ENCODE assay signal across 8 mouse cellular contexts in genomic region chr19:16437170-16437483, GRCm38 (mm10). TPM values are rescaled to one million over a fixed set of nuclear protein-coding genes. Genes with fewer than 3 reads are reported as not detected.
A peak's percentile ranks its signal among the peaks of the same experiment; 100 is the strongest.
DNase-seq lines count a peak whose midpoint lies in the region; ATAC-seq and TF ChIP-seq lines count a peak whose summit lies in the region.

No protein-coding gene starts in this region.

- 12% methylated on average over 4 of the region's 4 CpGs for WGBS in forebrain, embryonic 11.5 days
- 32% methylated on average over 4 of the region's 4 CpGs for WGBS in forebrain, postnatal 0 days
- WGBS in midbrain, embryonic 10.5 days = 17% methylated on average over 4 of the region's 4 CpGs
- 19% methylated on average over 4 of the region's 4 CpGs for WGBS in midbrain, embryonic 16.5 days
- WGBS in limb, embryonic 14.5 days = 44% methylated on average over 4 of the region's 4 CpGs
- WGBS in stomach, embryonic 16.5 days = 61% methylated on average over 4 of the region's 4 CpGs

- TF ChIP-seq CTCF in forebrain, postnatal 0 days (IDR thresholded peaks at IDR 0.05; ENCODE audit: low read depth) = no peak

- H3K9ac ChIP-seq in forebrain, embryonic 11.5 days (ENCODE audit: low read length) = no peak overlapping the region
- H3K9ac ChIP-seq in forebrain, postnatal 0 days = no peak overlapping the region
- no peak overlapping the region for H3K9ac ChIP-seq in midbrain, embryonic 16.5 days (ENCODE audit: low read depth, low read length)
- no peak overlapping the region for H3K9ac ChIP-seq in limb, embryonic 14.5 days (ENCODE audit: low read depth, low read length, severe bottlenecking)
- H3K9ac ChIP-seq in stomach, embryonic 16.5 days (ENCODE audit: low read length) = peak overlapping the region; percentile 68

- no peak for TF ChIP-seq POLR2A in limb, embryonic 14.5 days (IDR thresholded peaks at IDR 0.05; ENCODE audit: borderline replicate concordance, extremely low read depth, insufficient read depth, insufficient read length)

- H3K27me3 ChIP-seq in forebrain, embryonic 11.5 days (ENCODE audit: control insufficient read depth, insufficient read depth, low read length) = peaks cover 13% of the 10 kb centered on the region
- H3K27me3 ChIP-seq in forebrain, postnatal 0 days (ENCODE audit: insufficient read depth, low read length) = peaks cover 18% of the 10 kb centered on the region
- peaks cover 63% of the 10 kb centered on the region for H3K27me3 ChIP-seq in midbrain, embryonic 10.5 days (ENCODE audit: low read depth, poor library complexity, severe bottlenecking)
- peaks cover 28% of the 10 kb centered on the region for H3K27me3 ChIP-seq in midbrain, embryonic 16.5 days (ENCODE audit: control insufficient read depth, insufficient read depth, low read depth, low read length)
- peaks cover 30% of the 10 kb centered on the region for H3K27me3 ChIP-seq in limb, embryonic 14.5 days (ENCODE audit: control insufficient read depth, insufficient read depth, low read length)
- H3K27me3 ChIP-seq in stomach, embryonic 16.5 days (ENCODE audit: control insufficient read depth, insufficient read depth, low read length) = no peaks in the 10 kb centered on the region

- ATAC-seq in forebrain, embryonic 11.5 days (replicated peaks; ENCODE audit: low FRiP score) = no peak
- ATAC-seq in forebrain, postnatal 0 days = no peak
- ATAC-seq in midbrain, embryonic 16.5 days = no peak
- ATAC-seq in limb, embryonic 14.5 days (ENCODE audit: low FRiP score, low read depth) = no peak
- no peak for ATAC-seq in stomach, embryonic 16.5 days (ENCODE audit: insufficient read depth, low FRiP score)

- no peaks in the 10 kb centered on the region for H3K36me3 ChIP-seq in forebrain, embryonic 11.5 days (ENCODE audit: control insufficient read depth, insufficient read depth, low read length)
- no peaks in the 10 kb centered on the region for H3K36me3 ChIP-seq in forebrain, postnatal 0 days (ENCODE audit: insufficient read depth)
- H3K36me3 ChIP-seq in midbrain, embryonic 10.5 days = no peaks in the 10 kb centered on the region
- H3K36me3 ChIP-seq in midbrain, embryonic 16.5 days (ENCODE audit: control insufficient read depth, insufficient read depth, low read length) = no peaks in the 10 kb centered on the region
- no peaks in the 10 kb centered on the region for H3K36me3 ChIP-seq in limb, embryonic 14.5 days (ENCODE audit: control insufficient read depth, insufficient read depth, low read length)
- no peaks in the 10 kb centered on the region for H3K36me3 ChIP-seq in stomach, embryonic 16.5 days (ENCODE audit: control insufficient read depth, insufficient read depth, low read length)

- peak overlapping the region; percentile 74; the same call in 1 of the 2 replicates for H3K4me2 ChIP-seq in forebrain, embryonic 11.5 days (ENCODE audit: low read depth, low read length, severe bottlenecking)
- no peak overlapping the region for H3K4me2 ChIP-seq in forebrain, postnatal 0 days (ENCODE audit: low read depth)
- no peak overlapping the region; the same call in 1 of the 2 replicates for H3K4me2 ChIP-seq in midbrain, embryonic 16.5 days (ENCODE audit: low read length)
- peak overlapping the region; percentile 59 for H3K4me2 ChIP-seq in limb, embryonic 14.5 days (replicated peaks; ENCODE audit: low read depth, low read length, severe bottlenecking)
- H3K4me2 ChIP-seq in stomach, embryonic 16.5 days (ENCODE audit: low read depth, low read length) = peak overlapping the region; percentile 90

- no peak overlapping the region for H3K4me3 ChIP-seq in forebrain, embryonic 11.5 days (ENCODE audit: low read depth, low read length)
- no peak overlapping the region for H3K4me3 ChIP-seq in forebrain, postnatal 0 days (ENCODE audit: low read depth, low read length)
- H3K4me3 ChIP-seq in midbrain, embryonic 10.5 days = peak overlapping the region; percentile 57
- no peak overlapping the region for H3K4me3 ChIP-seq in midbrain, embryonic 16.5 days (ENCODE audit: low read depth, low read length)
- peak overlapping the region; percentile 43; the same call in 1 of the 2 replicates for H3K4me3 ChIP-seq in limb, embryonic 14.5 days (replicated peaks; ENCODE audit: low read length)
- H3K4me3 ChIP-seq in stomach, embryonic 16.5 days (replicated peaks; ENCODE audit: low read length) = peak overlapping the region; percentile 53

- no peaks in the 10 kb centered on the region for H3K9me3 ChIP-seq in forebrain, embryonic 11.5 days (ENCODE audit: control insufficient read depth, low read length)
- no peaks in the 10 kb centered on the region for H3K9me3 ChIP-seq in forebrain, postnatal 0 days (ENCODE audit: low read length)
- H3K9me3 ChIP-seq in midbrain, embryonic 10.5 days (replicated peaks) = no peaks in the 10 kb centered on the region
- no peaks in the 10 kb centered on the region for H3K9me3 ChIP-seq in midbrain, embryonic 16.5 days (replicated peaks; ENCODE audit: control insufficient read depth, low read length, poor library complexity, severe bottlenecking)
- no peaks in the 10 kb centered on the region for H3K9me3 ChIP-seq in limb, embryonic 14.5 days (ENCODE audit: control insufficient read depth, low read length)
- no peaks in the 10 kb centered on the region for H3K9me3 ChIP-seq in stomach, embryonic 16.5 days (replicated peaks; ENCODE audit: control insufficient read depth, low read length)

- H3K27ac ChIP-seq in forebrain, embryonic 11.5 days (ENCODE audit: low read depth, low read length) = no peak overlapping the region
- H3K27ac ChIP-seq in forebrain, postnatal 0 days (ENCODE audit: low read depth, low read length) = no peak overlapping the region
- H3K27ac ChIP-seq in midbrain, embryonic 10.5 days (replicated peaks) = no peak overlapping the region
- no peak overlapping the region for H3K27ac ChIP-seq in midbrain, embryonic 16.5 days (ENCODE audit: low read length)
- no peak overlapping the region for H3K27ac ChIP-seq in limb, embryonic 14.5 days (replicated peaks; ENCODE audit: low read depth, low read length)
- H3K27ac ChIP-seq in stomach, embryonic 16.5 days (ENCODE audit: low read length) = no peak overlapping the region; the same call in none of the 2 replicates

- peaks cover 15% of the 10 kb centered on the region; the same call in 1 of the 2 replicates for H3K4me1 ChIP-seq in forebrain, embryonic 11.5 days (replicated peaks; ENCODE audit: control insufficient read depth, insufficient read depth, low read length)
- H3K4me1 ChIP-seq in forebrain, postnatal 0 days (ENCODE audit: insufficient read depth) = 0 out of 2 replicates have a peak, but pooled peaks cover 8% of the 10 kb centered on the region
- H3K4me1 ChIP-seq in midbrain, embryonic 10.5 days = peaks cover 41% of the 10 kb centered on the region
- peaks cover 19% of the 10 kb centered on the region for H3K4me1 ChIP-seq in midbrain, embryonic 16.5 days (ENCODE audit: control insufficient read depth, insufficient read depth, low read length)
- H3K4me1 ChIP-seq in limb, embryonic 14.5 days (ENCODE audit: control insufficient read depth, insufficient read depth, low read length) = peaks cover 11% of the 10 kb centered on the region
- H3K4me1 ChIP-seq in stomach, embryonic 16.5 days (ENCODE audit: control insufficient read depth, insufficient read depth, low read length) = peaks cover 24% of the 10 kb centered on the region; the same call in 1 of the 2 replicates

- no peak for DNase-seq in forebrain, embryonic 11.5 days (ENCODE audit: low spot score)
- DNase-seq in forebrain, postnatal 0 days = no peak
- DNase-seq in midbrain, embryonic 10.5 days (ENCODE audit: low spot score) = no peak
- DNase-seq in limb, embryonic 14.5 days (ENCODE audit: low spot score) = no peak
- no peak for DNase-seq in left cerebral cortex, adult 8-10 months (ENCODE audit: low spot score in 2 of 2)
- no peak for DNase-seq in cerebellum, postnatal 25 days

RNA-seq across cellular contexts. Expression of gene Gna14, which starts 1.6 kb away (rescaled TPM):
- 1.8 and 2.5 TPM in 2 replicates for polyA plus RNA-seq in forebrain, embryonic 11.5 days (2014; fragmentation: Nextera tagmentation; extraction: Ambion mirVana)
- 0.46 and 0.62 TPM in 2 replicates for total RNA-seq in forebrain, postnatal 0 days (2014; rRNA removed)
- polyA plus RNA-seq in forebrain, postnatal 0 days (2015; fragmentation: Nextera tagmentation; extraction: Ambion mirVana) = 0.42 and 0.56 TPM in 2 replicates
- polyA plus RNA-seq in midbrain, embryonic 10.5 days (2016; fragmentation: Nextera tagmentation; extraction: Ambion mirVana) = 0.19 and 0.58 TPM in 2 replicates
- polyA plus RNA-seq in midbrain, embryonic 16.5 days (2015; fragmentation: Nextera tagmentation; extraction: Ambion mirVana) = 0.45 and 0.73 TPM in 2 replicates
- 3.9 and 4.0 TPM in 2 replicates for polyA plus RNA-seq in limb, embryonic 14.5 days (2012; rRNA removed)
- 4.3 and 4.9 TPM in 2 replicates for polyA plus RNA-seq in limb, embryonic 14.5 days (2014; fragmentation: Nextera tagmentation; extraction: Ambion mirVana)
- polyA plus RNA-seq in stomach, embryonic 16.5 days (2015; fragmentation: Nextera tagmentation; extraction: Ambion mirVana) = 13.7 and 14.3 TPM in 2 replicates
- under 1 TPM; 0.39 to 0.50 (median 0.44) TPM for total RNA-seq in left cerebral cortex, adult 8-10 months (2022)

Comparison
In these comparisons a context has a peak if more than half of its experiments do, and no peak if none do; other contexts are left out.
1. H3K4me2 ChIP-seq: peak in forebrain, embryonic 11.5 days (single experiment), limb, embryonic 14.5 days (single experiment) and stomach, embryonic 16.5 days (single experiment); none in forebrain, postnatal 0 days (single experiment) and midbrain, embryonic 16.5 days (single experiment).
2. H3K4me3 ChIP-seq: peak in midbrain, embryonic 10.5 days (single experiment), limb, embryonic 14.5 days (single experiment) and stomach, embryonic 16.5 days (single experiment); none in forebrain, embryonic 11.5 days (single experiment), forebrain, postnatal 0 days (single experiment) and midbrain, embryonic 16.5 days (single experiment).